Mouse (Mus musculus) cerebellum, adult 2 months (tissue): Measurements from ENCODE around the gene Ccnl1. TPM values are rescaled to one million over a fixed set of nuclear protein-coding genes. Genes with fewer than 3 reads are reported as not detected.
A peak's percentile ranks its signal among the peaks of the same experiment; 100 is the strongest.

Source experiments
- DNase-seq, 2 experiments: peaks; one replicate each; pipeline ENCODE4 v3.0.0; 2021
- H3K27ac ChIP-seq: fragments of 200-500 bp; 2 replicates; pipeline ENCODE4 v1.5.1; 2012; ENCODE audit warnings: low read length, control low read depth, inconsistent platforms; ENCODE audit not compliant: insufficient read depth
- H3K27me3 ChIP-seq: fragments of 200-500 bp; 2 replicates; pipeline ENCODE4 v1.6.1; 2012; ENCODE audit warnings: inconsistent platforms, mild to moderate bottlenecking, low read length, moderate library complexity; ENCODE audit not compliant: control insufficient read depth, insufficient read depth
- H3K4me1 ChIP-seq: fragments of 200-500 bp; 2 replicates; pipeline ENCODE4 v1.6.1; 2011; ENCODE audit warnings: low read length; ENCODE audit not compliant: control insufficient read depth, insufficient read depth
- H3K4me3 ChIP-seq: fragments of 200-500 bp; replicated peaks from 2 replicates; pipeline ENCODE3; 2011; ENCODE audit warnings: mild to moderate bottlenecking, low read depth, low read length, control low read depth; ENCODE audit not compliant: insufficient read depth
- CTCF ChIP-seq: fragments of 200-500 bp; IDR thresholded peaks from 2 replicates; pipeline ENCODE4 v1.5.1; 2011; ENCODE audit warnings: low read depth, mild to moderate bottlenecking, control low read depth, low read length, moderate library complexity, borderline replicate concordance; ENCODE audit not compliant: insufficient read depth
- POLR2A ChIP-seq: fragments of 200-500 bp; IDR thresholded peaks from 2 replicates; pipeline ENCODE4 v1.6.1; 2011; ENCODE audit warnings: low read length, control low read depth, borderline replicate concordance; ENCODE audit not compliant: insufficient read depth
- WGBS: fragments of 180-500 bp; shearing (Covaris S2); methylation state at CpG from one replicate; pipeline ENCODE4 v1.1.7; 2018; 5-methylcytosine and 5-hydroxymethylcytosine counted together
- polyA plus RNA-seq: library from polyadenylated mRNA; depleted of rRNA; stranded (reverse); fragments of >200 nt; gene quantifications from 2 replicates; pipeline ENCODE4 v1.2.3, GENCODE M21; 2012

Gene Ccnl1
- polyA plus RNA-seq, 1 experiment: 85.6 TPM

DNA sequence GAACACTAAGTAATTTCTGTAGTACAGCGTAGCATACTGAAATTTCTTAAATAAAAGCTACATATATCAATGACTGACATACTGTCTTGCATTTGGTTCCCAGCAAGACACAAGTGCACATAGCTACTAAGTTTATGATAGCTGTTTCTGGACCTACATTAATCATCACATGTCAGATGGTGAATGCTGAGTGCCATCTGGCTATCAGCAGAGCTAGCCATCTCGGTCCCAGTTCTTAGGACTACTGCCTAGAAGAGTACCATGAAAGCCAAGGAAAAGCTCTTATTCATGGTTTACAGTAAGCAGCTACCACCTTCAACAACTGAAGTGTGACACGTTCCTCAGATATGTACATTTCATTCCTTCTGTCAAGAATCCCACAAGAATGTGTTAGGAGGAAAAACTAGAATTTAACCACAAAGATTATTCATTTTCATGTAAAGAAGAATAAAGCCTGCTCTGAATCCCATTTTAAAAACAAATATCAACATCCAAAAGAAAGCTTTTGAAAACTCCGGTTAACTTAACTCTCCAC, 7.2 kb downstream of the Ccnl1 start:
- TF ChIP-seq CTCF (no peak), POLR2A (no peak)
- Histone ChIP-seq H3K27ac (no peak overlapping the region), H3K4me3 (no peak overlapping the region), H3K4me1 (peaks cover 8% of the 10 kb centered on the region), H3K27me3 (no peaks in the 10 kb centered on the region)
- WGBS: 29% methylated on average over 4 of the region's 4 CpGs
- DNase-seq: peak; percentile 59 to 86

DNA sequence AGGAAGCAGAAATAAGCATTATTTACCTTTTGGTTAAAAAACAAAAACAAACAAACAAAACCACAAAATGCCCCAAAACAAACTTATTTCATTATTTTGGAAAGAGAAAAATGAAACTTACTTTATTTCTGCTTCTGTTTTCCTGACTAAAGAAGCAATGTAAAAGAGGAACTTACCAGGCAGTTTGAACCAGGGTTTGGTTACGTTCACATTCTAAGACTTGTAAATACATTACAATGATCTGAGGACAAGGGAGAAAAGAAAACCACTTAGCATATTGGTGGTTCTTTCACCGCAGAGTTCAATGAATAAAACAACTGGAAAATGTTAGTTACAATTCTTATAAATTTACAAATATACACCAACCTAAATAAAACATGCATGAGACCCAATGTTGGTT, 7.7 kb downstream of the Ccnl1 start:
- DNase-seq: no peak
- 89% methylated on average over 2 of the region's 2 CpGs for WGBS
- peaks cover 8% of the 10 kb centered on the region for H3K4me1 ChIP-seq
- no peaks in the 10 kb centered on the region for H3K27me3 ChIP-seq
- no peak overlapping the region for H3K4me3 ChIP-seq
- no peak overlapping the region for H3K27ac ChIP-seq
- TF ChIP-seq CTCF: no peak
- no peak for TF ChIP-seq POLR2A

DNA sequence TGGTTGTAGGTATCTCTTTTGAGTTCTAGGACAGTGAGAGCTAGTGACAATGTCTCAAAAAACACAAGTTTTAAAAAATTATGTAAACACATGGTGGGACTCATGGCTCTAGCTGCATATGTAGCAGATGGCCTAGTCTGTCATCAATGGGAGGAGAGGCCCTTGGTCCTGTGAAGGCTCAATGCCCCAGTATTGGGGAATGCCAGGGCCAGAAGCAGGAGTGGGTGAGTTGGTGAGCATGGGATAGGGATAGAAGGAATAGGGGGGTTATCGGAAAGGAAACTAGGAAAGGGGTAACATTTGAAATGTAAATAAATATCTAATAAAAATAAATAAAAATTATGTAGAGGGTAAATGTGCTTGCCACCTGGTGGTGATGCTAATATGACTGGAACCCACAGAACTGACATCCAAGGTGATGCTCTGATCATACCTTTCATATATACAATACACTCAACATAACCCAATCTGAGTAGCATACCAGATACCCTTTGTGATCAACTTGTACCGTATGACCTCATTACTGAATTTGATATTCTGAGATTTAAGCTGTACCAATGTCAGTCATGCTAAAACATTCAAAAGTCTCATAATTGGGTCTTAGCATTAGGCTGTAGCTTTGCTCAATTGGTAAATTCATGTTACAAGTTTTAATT, 12.6 kb downstream of the Ccnl1 start:
- DNase-seq: no peak
- Histone ChIP-seq H3K27me3 (no peaks in the 10 kb centered on the region), H3K4me3 (no peak overlapping the region), H3K4me1 (peaks cover 5% of the 10 kb centered on the region), H3K27ac (no peak overlapping the region)
- 88% methylated on average over 2 of the region's 2 CpGs for WGBS
- TF ChIP-seq CTCF: no peak
- TF ChIP-seq POLR2A: no peak

DNA sequence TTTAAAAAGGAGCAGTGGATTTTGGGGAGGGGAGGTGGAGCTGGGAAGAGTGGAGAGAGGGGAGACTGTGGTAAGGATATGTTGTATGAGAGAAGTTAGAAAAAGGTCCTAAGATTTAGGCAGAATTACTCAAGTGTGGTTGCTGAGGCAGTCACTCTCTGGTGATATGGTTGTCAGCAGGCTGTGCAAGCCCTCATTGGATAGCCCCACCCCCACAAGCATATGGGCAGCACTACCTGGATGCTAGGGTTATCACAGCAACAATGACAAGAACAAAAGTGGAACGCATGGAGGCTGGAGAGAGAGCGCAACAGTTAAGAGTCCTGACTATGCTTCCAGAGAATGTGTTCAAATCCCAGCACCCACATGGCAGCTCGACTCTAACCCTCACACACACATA, 13.3 kb downstream of the Ccnl1 start:
- no peak overlapping the region for H3K4me3 ChIP-seq
- peaks cover 1% of the 10 kb centered on the region; the same call in 1 of the 2 replicates for H3K4me1 ChIP-seq
- TF ChIP-seq POLR2A (no peak), CTCF (no peak)
- no peak for DNase-seq
- 84% methylated on average over 3 of the region's 3 CpGs for WGBS
- H3K27me3 ChIP-seq: no peaks in the 10 kb centered on the region
- H3K27ac ChIP-seq: no peak overlapping the region

DNA sequence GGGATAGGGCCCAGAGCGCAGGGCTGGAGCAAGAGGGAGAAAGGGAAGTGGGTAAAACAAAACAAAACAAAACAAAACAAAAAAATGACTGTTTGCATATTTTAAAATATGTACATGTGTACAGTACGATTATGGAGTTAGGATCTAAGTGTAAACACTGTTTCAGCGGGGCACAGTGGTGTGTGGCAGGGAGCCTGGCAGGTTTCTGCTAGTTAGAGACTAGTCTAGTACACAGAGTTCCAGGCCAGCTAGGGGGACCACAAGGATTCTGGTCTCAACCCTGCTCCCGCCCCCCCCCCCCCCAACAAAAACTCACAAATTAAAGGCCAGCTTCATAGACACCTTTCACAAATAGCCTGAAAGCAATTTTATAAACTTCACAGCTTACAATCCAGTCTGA, 14.6 kb downstream of the Ccnl1 start:
- H3K4me1 ChIP-seq: no peaks in the 10 kb centered on the region
- H3K27me3 ChIP-seq: no peaks in the 10 kb centered on the region
- H3K4me3 ChIP-seq: no peak overlapping the region
- DNase-seq: no peak
- WGBS: 85% methylated on average over 4 of the region's 4 CpGs
- H3K27ac ChIP-seq: no peak overlapping the region
- no peak for TF ChIP-seq CTCF
- no peak for TF ChIP-seq POLR2A

- WGBS: 89% methylated on average over 1 of the region's 1 CpGs
- H3K27ac ChIP-seq: no peak overlapping the region
- H3K27me3 ChIP-seq: no peaks in the 10 kb centered on the region
- no peak overlapping the region for H3K4me3 ChIP-seq
- no peak for TF ChIP-seq CTCF
- TF ChIP-seq POLR2A: no peak
- peaks cover 4% of the 10 kb centered on the region; the same call in 1 of the 2 replicates for H3K4me1 ChIP-seq
- DNase-seq: no peak
These were observed 17.0 kb downstream of the Ccnl1 start for GRCm38 (mm10) chr3:65941052-65941451.

DNA sequence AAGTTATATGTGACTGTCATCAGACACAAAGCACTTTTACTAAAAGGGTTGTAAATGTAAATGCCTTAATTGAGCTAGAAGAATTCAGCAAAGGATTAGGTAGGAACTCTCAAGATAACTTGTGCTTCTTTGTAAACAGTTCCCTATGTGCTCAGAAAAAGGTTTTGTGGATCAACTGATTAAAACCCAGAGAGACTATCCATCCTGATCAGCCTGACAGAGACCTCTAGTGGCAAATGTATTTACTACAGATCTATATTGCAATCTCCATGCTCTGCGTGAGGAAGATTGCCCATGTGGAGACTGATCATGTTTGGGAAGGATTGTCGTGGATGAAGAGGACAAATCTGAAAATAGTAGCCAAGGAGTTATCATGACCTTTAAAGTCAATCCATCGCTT, 19.8 kb downstream of the Ccnl1 start:
- H3K27ac ChIP-seq: no peak overlapping the region
- DNase-seq: peak in 1 of 2 experiments; percentile 39
- WGBS: 19% methylated on average over 3 of the region's 3 CpGs
- TF ChIP-seq CTCF (peak; percentile 31; the same call in 1 of the 2 replicates), POLR2A (no peak)
- no peak overlapping the region for H3K4me3 ChIP-seq
- peaks cover 7% of the 10 kb centered on the region for H3K4me1 ChIP-seq
- H3K27me3 ChIP-seq: no peaks in the 10 kb centered on the region

- 24% methylated on average over 12 of the region's 12 CpGs for WGBS
- H3K27ac ChIP-seq: no peak overlapping the region
- TF ChIP-seq CTCF: no peak
- TF ChIP-seq POLR2A: no peak
- DNase-seq: no peak
- H3K27me3 ChIP-seq: no peaks in the 10 kb centered on the region
- H3K4me3 ChIP-seq: no peak overlapping the region
- peaks cover 7% of the 10 kb centered on the region for H3K4me1 ChIP-seq
These were observed 21.7 kb downstream of the Ccnl1 start for GRCm38 (mm10) chr3:65936384-65936783.
